Mouse (Mus musculus) CD8-positive naive resting alpha-beta T cell, adult 2 months (primary cell): ENCODE measurements around the gene Qpctl.

Source experiments
- DNase-seq, 2 experiments: peaks; one replicate each; pipeline ENCODE4 v3.0.0; 2022; ENCODE audit warnings: low read depth in 2 of 2, low spot score in 2 of 2

Qpctl gene

DNA sequence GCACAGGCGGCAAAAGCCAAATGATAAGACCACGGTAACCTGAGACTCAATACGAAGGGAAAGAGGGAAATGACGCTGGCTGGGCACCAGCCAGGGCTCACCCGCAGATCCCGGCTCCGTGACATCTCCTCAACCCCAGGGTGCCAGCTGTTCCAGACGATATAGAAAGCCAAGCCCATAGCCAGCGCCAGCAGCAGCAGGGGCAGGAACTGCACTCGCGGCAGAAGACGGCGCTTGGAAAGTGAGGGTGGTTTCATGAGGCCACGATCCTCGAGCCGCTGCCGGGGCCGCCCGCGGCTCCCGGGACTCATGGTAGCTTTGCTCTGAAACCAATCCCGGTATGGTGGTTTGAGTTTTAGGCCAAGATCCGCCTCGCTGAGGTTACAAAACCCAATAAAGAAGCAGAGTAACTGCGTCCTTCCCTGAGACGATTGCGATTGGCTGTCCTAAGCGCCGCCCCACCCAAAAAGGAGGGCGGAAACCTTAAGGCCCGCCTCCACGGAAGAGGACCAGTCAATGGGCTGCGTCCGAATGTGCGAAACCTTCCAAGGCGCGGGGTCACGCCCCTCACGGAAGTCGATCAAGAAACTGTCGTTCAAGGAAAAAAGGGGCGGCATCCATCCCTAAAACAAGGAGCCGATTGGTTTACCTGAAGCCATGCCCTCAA is at the start of gene Qpctl:
Gene Qpctl, minus strand, starts transcription at position 417 of the 667 bp plus-strand sequence.
- DNase-seq = peak; percentile 97

DNA sequence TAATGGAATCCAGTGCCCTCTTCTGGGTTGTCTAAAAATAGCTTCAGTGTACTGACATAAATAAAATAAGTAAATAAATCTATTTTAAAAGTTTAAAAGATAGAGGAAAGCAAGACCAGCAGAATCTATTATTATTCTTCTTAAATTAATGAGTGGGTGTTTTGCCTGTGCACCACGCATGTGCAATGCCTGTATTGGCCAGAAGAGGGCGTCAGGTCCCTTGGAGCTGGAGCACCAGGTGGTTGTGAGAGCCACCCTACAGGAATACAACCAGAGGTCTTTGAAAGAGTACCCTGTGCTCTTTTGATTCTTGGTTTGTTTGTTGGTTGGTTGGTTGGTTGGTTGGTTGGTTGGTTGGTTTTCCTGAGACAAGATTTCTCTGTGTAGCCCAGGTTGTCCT is 48.9 kb upstream of the Qpctl start:
- peak; percentile 54 to 65 for DNase-seq

DNA sequence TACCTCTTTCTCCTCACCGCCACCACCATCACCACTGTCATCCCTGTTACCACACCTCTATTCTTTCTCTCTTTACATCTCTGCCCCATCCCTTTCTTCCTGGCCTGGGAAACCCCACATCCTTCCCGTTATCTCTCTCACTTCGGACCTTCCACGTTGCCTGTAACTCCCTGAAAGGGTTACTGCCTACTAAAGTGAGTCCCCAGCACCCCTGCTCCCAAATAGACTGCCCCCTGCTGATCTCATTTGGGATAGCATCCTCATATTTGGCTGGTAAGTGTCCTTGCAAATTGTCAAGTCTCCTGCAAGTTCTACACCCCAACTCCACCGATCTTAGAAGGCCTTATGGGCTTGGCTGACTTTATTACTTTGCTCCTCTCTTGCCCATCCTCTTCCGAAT is 47.6 kb upstream of the Qpctl start:
- DNase-seq = peak; percentile 39 to 62

DNA sequence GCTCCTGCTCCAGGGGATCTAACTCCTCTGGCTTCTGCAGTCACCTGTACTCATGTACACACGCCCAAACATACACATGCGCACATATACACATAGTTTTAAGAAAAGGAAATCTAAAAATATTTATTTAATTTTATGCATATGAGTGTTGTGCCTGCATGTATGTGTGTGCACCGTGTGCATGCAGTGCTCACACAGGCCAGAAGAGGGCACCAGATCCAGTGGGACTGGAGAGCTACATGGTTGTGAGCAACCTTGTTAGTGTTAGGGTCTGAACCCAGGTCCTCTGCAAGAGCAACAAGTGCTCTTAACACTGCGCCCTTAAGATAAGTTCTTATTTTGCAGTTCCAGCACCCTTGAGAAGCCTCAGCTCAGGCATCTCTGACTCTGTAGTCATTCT is 45.6 kb upstream of the Qpctl start:
- no peak for DNase-seq

DNA sequence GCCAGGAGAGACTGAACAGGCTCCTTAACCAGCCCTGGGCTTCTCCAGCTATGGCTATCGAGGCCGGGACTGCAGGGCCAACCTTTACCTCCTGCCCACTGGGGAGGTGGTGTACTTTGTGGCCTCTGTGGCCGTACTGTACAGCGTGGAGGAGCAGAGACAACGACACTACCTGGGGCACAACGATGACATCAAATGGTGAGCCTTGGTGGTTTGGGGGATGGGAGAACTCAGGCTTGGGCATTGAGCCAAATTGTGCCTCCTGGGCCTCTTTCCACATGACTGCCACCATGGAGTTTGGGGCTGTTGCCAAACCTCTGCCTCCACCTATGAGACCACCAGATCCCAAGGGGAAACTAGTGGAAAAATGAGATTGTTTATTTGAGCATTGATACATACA is 35.7 kb upstream of the Qpctl start:
- no peak for DNase-seq

GRCm38 (mm10) chr7:19184250-19184649 is 35.2 kb upstream of the Qpctl start:
- DNase-seq = no peak

- DNase-seq = no peak
These were observed 31.9 kb upstream of the Qpctl start for GRCm38 (mm10) chr7:19180862-19181429.

DNA sequence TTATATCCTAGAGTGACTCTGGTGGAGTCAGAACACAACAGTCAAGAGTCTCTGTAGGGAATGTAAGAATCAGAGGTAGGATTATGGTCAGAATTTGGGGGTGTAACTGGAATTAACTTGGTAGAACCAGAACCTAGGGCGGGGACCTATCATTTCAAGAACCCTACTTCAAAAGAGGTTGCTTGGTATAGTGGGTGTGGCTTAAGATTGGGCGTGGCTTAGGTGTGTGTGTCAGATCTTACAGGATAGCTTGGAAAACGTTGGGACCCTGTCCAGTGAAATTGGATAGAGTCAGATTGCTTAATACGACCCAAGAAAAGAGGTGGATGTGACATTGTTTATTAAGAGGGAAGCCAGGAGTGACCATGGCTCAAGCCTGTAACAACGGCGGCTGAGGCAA is 30.8 kb upstream of the Qpctl start:
- no peak for DNase-seq

DNA sequence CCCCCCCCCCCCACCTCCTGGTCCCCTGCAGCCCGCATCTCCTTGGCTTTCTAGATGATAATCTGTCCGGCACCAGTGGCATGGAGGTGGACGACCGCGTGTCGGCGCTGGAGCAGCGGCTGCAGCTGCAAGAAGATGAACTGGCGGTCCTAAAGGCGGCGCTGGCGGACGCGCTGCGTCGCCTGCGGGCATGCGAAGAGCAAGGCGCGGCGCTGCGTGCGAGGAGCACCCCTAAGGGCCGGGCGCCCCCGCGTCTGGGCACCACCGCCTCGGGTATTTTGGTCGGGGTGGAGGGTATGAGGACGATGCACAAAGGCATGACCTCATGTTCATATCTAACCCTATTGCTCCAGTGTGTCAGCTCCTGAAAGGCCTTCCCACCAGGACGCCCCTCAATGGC is 30.1 kb upstream of the Qpctl start:
- peak in 1 of 2 experiments; percentile 48 for DNase-seq

DNA sequence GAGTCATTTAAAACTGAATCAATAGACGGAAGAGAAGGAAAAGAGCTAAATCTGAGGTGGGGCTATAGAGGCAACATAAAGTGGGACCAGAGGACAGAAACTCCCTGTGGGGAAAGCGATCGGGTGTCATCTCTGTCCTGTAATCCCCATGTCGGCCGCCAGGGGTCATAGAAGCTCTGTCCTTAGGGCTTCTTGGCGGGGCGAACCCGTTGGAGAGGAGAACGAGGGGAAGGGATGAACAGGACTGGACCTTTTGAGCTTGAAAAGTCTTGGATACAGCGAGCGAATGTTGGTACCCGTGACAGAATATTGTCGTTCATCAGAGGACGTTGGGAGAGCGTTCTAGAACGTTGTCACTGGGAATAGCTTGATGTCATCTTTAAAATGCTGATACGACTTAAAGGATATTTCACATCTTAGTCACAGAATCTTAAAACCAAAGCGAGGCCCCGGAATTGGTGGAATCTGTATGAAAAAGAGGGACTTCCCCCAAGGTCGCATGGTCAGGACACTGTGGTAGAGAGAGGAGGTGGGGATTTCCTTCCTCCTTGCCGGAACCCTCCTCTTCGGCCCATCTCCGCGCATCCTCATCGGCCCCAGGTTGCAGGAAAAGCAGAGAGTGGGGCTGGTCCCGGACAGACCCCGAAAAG is 29.5 kb upstream of the Qpctl start:
- DNase-seq = peak; percentile 74 to 82

- DNase-seq = no peak
These were observed 28.9 kb upstream of the Qpctl start for GRCm38 (mm10) chr7:19178035-19178434.

DNA sequence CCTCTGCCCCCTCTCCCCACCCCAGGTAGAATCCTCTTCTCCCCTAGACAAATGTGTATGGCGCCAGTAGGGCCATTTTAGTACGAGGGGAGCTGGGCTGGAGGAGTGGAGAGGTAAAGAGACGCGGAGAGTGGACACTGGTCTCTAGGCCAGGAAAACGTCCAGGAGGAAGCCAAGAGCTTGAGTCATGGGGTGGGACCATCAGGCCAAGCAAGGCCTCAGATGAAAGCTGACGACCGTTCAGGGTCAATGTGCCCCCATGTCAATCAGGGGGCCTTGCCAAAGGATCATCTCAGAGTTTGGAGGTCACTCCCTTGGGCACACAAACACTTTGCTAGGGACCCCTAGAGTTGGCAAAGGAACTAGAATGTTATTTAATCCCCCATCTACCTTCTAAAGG is 28.1 kb upstream of the Qpctl start:
- no peak for DNase-seq

- no peak for DNase-seq
These were observed 27.4 kb upstream of the Qpctl start for GRCm38 (mm10) chr7:19176516-19176947.

DNA sequence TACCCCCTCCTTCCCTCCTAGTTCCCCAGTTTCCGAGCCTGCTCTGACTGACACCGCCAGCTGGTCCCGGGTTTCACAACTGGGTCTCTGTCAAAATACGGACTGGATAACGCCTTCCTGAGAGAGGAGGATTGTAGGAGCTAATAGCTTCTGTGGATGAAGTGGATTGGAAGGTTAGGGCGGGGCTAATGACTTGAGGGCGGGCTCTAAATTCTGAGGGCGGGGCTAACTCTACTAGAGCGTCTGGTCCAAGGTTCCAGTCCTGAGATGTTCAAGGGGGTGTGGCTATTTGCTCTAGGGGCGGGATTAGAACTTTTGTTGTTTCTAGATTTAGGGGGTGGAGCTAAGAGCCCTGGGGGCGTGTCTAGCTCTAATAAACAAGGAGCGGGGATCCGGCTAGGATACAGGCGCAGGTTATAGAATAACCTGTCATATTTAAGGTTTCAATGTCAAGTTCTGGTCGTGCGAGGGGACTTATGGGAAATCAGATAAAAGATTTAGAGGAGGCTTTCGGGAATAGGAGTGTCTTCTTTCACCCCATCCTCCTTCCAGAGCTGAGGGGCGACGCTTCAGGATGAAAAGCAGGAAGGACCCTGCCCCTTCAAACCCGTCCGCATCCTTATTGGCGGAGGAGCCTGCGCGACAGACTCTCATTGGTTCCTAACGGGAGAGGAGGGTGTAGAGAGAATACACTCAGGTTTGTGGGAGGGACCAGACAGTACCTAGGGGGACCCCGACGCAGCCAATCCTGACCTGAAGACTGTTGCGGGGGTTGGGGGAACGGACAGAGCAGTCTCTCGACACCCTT is 26.8 kb upstream of the Qpctl start, which contains the start of gene Eml2:
Gene Eml2, plus strand, starts transcription at position 714 of the 808 bp plus-strand sequence.
- no peak for DNase-seq

DNA sequence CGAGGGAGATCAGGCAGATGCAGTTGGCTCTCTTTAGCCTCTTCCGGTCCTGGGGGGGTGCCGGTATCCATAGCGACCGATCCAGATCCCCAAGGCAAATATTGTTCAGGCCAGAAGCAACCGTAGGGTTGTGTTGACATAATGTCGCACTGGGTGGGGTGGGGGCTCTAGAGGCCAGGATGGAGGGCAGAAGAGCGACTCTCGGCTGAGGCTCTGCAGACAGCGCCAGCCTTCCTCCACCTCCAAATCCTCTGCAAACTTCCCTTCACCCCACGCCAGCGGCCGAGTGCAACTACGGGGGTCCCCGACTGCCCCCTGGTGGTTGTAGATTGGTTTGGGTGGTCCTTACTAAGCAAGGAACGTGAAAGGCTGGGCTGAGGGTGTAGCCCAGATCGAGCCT is 23.8 kb upstream of the Qpctl start:
- peak; percentile 79 to 86 for DNase-seq

DNA sequence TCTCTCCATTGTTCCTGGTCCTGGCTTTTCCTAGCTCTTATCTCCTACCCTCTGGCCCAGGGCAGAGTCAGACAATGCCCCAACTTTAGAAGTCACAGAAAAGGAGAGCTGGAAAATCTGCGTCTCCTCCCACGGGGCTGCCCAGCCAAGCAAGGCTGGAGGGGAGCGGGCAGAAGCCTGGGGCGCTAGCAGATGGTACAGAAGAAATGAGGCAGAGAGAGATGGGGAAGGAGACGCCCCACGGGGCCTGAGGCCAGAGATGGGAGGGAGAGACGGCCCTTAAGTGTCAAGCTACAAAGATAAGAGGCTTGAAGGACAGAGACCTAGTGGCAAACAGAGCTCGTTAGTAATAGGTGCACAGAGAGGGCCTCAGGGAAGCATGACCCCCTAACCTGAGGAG is 22.7 kb upstream of the Qpctl start:
- no peak for DNase-seq

- no peak for DNase-seq
These were observed 21.1 kb upstream of the Qpctl start for GRCm38 (mm10) chr7:19170142-19170541.

DNA sequence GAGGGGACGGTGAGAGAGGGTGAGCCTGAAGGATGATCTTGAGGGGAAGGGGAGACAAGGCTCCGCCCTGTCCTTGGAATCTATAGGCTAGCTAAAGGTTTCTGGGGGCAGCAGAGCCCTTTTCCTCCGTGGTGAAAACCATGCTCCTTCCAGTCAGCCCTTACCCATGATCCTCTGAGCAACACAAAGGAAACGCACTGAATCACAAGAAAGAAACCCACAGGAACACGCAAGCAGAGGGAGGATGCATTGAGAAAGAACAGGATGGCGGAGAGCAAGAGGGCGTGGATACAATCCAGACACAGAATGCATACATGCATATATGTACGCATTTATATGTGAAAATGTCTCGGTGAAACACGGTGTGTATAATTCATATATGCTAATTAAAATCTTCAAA is 20.4 kb upstream of the Qpctl start:
- DNase-seq = no peak

DNA sequence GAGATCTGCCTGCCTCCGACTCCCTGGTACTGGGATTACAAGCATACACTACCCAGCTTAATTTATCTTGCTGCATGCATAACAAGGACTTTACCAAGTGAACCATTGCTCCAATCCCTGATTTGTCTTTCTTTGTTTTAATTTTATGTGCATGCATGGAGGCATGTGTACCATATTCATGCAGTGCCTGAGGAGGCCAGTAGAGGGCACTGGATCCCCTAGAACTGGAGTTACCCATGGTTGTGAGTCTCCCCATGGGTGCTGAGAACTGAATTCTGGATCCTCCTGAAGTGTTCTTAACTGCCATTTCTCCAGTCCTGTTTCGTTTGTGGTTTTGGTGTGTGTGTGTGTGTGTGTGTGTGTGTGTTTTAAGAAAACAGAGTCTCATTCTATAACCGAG is 17.9 kb upstream of the Qpctl start:
- no peak for DNase-seq

- no peak for DNase-seq
These were observed 16.7 kb upstream of the Qpctl start, which contains the start of gene Gipr for GRCm38 (mm10) chr7:19165656-19166423. TSS of gene Gipr (minus strand) at chr7:19166127.

GRCm38 (mm10) chr7:19164978-19165377 is 15.9 kb upstream of the Qpctl start:
- no peak for DNase-seq
